Mouse (Mus musculus) heart, embryonic 14.5 days (tissue): Measurements from ENCODE around the gene Sgip1. TPM values are rescaled to one million over a fixed set of nuclear protein-coding genes. Genes with fewer than 3 reads are reported as not detected.

ENCODE experiments used
- polyA plus RNA-seq: library from polyadenylated mRNA; unstranded; fragments of >200 nt; fragmentation: Nextera tagmentation; extraction: Ambion mirVana; gene quantifications from 2 replicates; pipeline ENCODE4 v1.2.1, GENCODE M21; 2014

The Sgip1 gene
- polyA plus RNA-seq, 1 experiment from 2014 or later: 0.92 TPM

Other genes starting within 250 kb of the Sgip1 start
- not detected in 2 replicates for gene Tctex1d1, start 237.3 kb downstream of the Sgip1 start, polyA plus RNA-seq